Mouse (Mus musculus): ENCODE measurements around the gene Wbp1l.

DNA sequence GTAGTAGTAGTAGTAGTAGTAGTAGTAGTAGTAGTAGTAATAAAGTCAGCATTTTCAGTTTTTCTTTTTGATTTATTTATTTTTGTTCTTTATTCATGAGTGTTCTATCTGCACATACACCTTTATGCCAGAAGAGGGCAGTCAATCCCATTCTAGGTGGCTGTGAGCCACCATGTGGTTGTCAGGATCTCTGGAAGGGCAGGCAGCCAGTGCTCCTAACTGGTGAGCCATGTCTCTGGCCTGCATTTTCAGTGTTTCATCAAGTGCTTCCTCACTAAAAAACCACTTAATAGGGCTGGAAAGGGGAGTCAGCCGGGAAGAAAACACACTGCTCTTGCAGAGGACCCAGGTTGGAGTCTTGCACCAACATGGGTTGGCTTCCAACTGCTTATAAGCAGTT is 36.8 kb upstream of the Wbp1l start:
- TF ChIP-seq POLR2A (IDR thresholded peaks at IDR 0.05; ENCODE audit: control insufficient read depth, low read depth, low read length) (no peak), CTCF (IDR thresholded peaks at IDR 0.05; ENCODE audit: control insufficient read depth, insufficient read depth, insufficient replicate concordance, low read depth, low read length) (peak; percentile 38; the same call in 1 of the 2 replicates)
